Mouse (Mus musculus) heart, embryonic 11.5 days (tissue): Measurements from ENCODE around the gene Btbd9. TPM values are rescaled to one million over a fixed set of nuclear protein-coding genes. Genes with fewer than 3 reads are reported as not detected.
A peak's percentile ranks its signal among the peaks of the same experiment; 100 is the strongest.

Source experiments
- ATAC-seq: fragments of 200-750 bp; cut with Nextera tagmentation; replicated peaks from 2 replicates; pipeline ENCODE4 v1.8.0; 2017; ENCODE audit warnings: moderate library complexity; ENCODE audit not compliant: insufficient number of reproducible peaks, low FRiP score, low TSS enrichment
- H3K27ac ChIP-seq: fragments of 300-500 bp; sonication (generic); 2 replicates; pipeline ENCODE4 v1.5.1; 2014; ENCODE audit warnings: mild to moderate bottlenecking, low read depth, low read length
- H3K27me3 ChIP-seq: fragments of 300-500 bp; sonication (generic); 2 replicates; pipeline ENCODE4 v1.6.1; 2014; ENCODE audit warnings: mild to moderate bottlenecking, low read length, mixed read lengths; ENCODE audit not compliant: control insufficient read depth, insufficient read depth
- H3K36me3 ChIP-seq: fragments of 300-500 bp; sonication (generic); 2 replicates; pipeline ENCODE4 v1.6.1; 2014; ENCODE audit warnings: mild to moderate bottlenecking, low read length, moderate library complexity, mixed read lengths; ENCODE audit not compliant: control insufficient read depth, insufficient read depth
- H3K4me1 ChIP-seq: fragments of 300-500 bp; sonication (generic); 2 replicates; pipeline ENCODE4 v1.6.1; 2014; ENCODE audit warnings: low read length; ENCODE audit not compliant: control insufficient read depth, insufficient read depth
- H3K4me2 ChIP-seq: fragments of 300-500 bp; sonication (generic); 2 replicates; pipeline ENCODE4 v1.6.1; 2014; ENCODE audit warnings: mild to moderate bottlenecking, moderate library complexity
- H3K4me3 ChIP-seq: fragments of 300-500 bp; sonication (generic); 2 replicates; pipeline ENCODE4 v1.5.1; 2014; ENCODE audit warnings: low read depth, low read length
- H3K9ac ChIP-seq: fragments of 300-500 bp; sonication (generic); 2 replicates; pipeline ENCODE4 v1.6.1; 2014; ENCODE audit warnings: mild to moderate bottlenecking, low read depth, low read length, moderate library complexity
- H3K9me3 ChIP-seq: fragments of 300-500 bp; sonication (generic); replicated peaks from 2 replicates; pipeline ENCODE4 v1.6.1; 2016; ENCODE audit warnings: low read length; ENCODE audit not compliant: control insufficient read depth
- WGBS: fragments of 180-500 bp; shearing (Covaris S2); extraction: QIAGEN DNeasy Blood & Tissue Kit; methylation state at CpG from one replicate; pipeline ENCODE4 v1.1.7; 2014; ENCODE audit not compliant: insufficient replicate concordance; 5-methylcytosine and 5-hydroxymethylcytosine counted together
- polyA plus RNA-seq: library from polyadenylated mRNA; unstranded; fragments of >200 nt; fragmentation: Nextera tagmentation; extraction: Ambion mirVana; gene quantifications from 2 replicates; pipeline ENCODE4 v1.2.1, GENCODE M21; 2014

Gene Btbd9
- polyA plus RNA-seq, 1 experiment from 2014 or later: 41.9 TPM

DNA sequence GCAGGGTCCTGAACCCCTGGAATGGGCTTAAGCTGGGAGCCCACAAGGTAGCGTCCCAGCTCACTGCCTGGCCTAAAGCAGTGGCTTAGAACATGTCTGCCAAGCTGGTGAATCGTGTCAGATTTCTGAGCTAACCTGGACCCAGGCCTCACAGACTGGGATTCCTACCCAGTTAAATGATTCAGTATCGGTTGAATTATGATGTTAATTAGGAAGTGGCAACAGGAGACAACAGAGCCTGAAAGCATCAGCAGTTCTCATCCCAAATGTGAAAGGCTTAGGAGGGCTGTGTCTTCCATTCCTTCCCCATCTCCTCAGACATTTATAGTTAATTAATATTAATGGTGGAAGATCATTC is 314.3 kb downstream of the Btbd9 start:
- Histone ChIP-seq H3K9ac (no peak overlapping the region), H3K27me3 (no peaks in the 10 kb centered on the region), H3K4me1 (peaks cover 9% of the 10 kb centered on the region; the same call in 1 of the 2 replicates), H3K27ac (no peak overlapping the region), H3K4me2 (no peak overlapping the region), H3K36me3 (no peaks in the 10 kb centered on the region), H3K9me3 (no peaks in the 10 kb centered on the region), H3K4me3 (no peak overlapping the region)
- ATAC-seq: no peak
- 88% methylated on average over 3 of the region's 3 CpGs for WGBS

DNA sequence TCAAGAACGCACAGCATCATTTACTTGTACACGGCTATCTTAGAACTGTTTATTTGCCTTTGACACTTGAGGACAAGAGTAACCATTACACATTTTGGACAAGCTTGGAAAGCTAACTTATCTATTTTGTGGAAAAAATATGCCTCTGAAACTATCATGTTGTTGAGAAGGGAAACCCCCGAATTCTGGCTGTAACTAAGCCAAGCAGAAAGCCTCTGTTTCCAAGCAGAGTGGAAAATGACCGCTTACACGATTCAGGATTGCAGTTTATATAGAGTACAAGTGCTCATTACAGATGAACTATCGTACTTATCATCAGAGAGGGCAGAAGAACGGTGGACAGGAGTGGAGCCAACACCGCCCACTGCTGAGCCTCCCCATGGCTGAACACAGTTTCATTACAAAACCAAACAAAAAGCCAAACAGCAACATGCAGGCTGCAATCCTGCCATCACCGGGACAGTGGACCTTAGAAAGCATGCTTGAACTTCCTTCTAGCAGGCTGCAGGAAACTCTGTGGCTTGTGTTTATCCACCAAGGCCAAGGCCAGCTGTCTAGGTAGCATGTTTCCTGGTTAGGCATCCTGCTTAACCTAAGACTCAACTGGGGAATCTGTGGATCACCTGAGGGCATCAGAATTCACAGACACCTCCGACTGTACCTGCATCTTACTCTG is 314.8 kb downstream of the Btbd9 start:
- no peak for ATAC-seq
- no peaks in the 10 kb centered on the region for H3K36me3 ChIP-seq
- 70% methylated on average over 10 of the region's 10 CpGs for WGBS
- H3K9me3 ChIP-seq: no peaks in the 10 kb centered on the region
- no peak overlapping the region for H3K9ac ChIP-seq
- no peak overlapping the region for H3K4me3 ChIP-seq
- no peak overlapping the region for H3K27ac ChIP-seq
- H3K27me3 ChIP-seq: no peaks in the 10 kb centered on the region
- H3K4me2 ChIP-seq: no peak overlapping the region
- peaks cover 14% of the 10 kb centered on the region for H3K4me1 ChIP-seq

DNA sequence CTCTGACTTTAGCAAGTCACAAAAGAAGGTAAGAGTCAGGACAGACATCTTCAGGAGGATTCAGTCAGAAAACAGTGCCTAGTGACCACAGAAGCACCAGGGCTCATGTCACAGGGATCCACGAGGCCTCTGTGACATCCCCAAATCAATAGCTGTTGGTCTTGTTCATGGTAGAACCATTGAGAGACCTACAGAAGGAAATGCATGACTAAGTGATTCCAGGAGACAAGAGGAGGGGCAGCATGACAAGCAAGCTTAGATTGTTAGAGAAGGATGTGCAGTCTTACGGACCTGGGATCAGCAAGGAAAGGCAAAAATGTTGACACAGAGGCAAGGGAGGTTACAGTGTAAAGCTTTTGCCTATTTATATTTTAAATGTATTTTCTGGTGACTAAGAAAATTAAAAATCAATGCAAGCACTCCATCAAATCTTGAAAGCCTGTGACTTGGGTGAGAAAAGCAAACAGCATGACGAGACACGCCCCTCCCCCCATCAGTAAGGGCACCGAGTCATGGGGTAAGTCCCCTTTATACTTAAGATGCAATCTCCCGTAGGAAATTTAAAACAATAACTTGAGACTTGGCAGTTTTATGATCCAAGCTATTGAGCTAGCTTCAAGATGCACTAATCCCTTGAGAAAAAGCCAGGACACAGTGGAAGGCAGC is 315.5 kb downstream of the Btbd9 start:
- H3K36me3 ChIP-seq: no peaks in the 10 kb centered on the region
- peaks cover 20% of the 10 kb centered on the region for H3K4me1 ChIP-seq
- no peak overlapping the region for H3K27ac ChIP-seq
- no peak overlapping the region for H3K4me2 ChIP-seq
- WGBS: 69% methylated on average over 6 of the region's 6 CpGs
- H3K27me3 ChIP-seq: no peaks in the 10 kb centered on the region
- ATAC-seq: no peak
- H3K9ac ChIP-seq: no peak overlapping the region
- H3K4me3 ChIP-seq: no peak overlapping the region
- H3K9me3 ChIP-seq: no peaks in the 10 kb centered on the region

DNA sequence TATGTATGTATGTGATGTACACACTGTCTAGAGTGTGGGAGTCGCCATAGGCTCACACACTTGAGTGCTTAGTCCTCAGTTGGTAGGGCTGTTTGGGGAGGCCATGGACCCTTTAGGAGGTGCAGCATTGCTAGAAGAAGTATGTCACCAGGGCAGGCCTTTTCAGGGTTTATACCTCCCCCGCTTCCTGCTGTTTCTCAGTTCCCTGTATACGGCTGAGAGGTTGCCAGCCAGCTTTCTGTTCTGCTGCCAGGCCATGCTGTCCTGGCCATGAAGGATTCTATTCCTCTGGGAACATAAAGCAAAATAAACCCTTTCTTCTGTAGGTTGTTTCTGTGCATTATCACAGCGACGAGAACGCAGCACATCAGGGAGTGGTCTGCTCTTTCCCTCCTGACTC is 316.4 kb downstream of the Btbd9 start:
- Histone ChIP-seq H3K9me3 (no peaks in the 10 kb centered on the region), H3K4me1 (peaks cover 24% of the 10 kb centered on the region), H3K9ac (no peak overlapping the region), H3K36me3 (no peaks in the 10 kb centered on the region), H3K4me3 (no peak overlapping the region), H3K27ac (no peak overlapping the region), H3K27me3 (no peaks in the 10 kb centered on the region), H3K4me2 (no peak overlapping the region)
- no peak for ATAC-seq
- WGBS: 61% methylated on average over 6 of the region's 6 CpGs

DNA sequence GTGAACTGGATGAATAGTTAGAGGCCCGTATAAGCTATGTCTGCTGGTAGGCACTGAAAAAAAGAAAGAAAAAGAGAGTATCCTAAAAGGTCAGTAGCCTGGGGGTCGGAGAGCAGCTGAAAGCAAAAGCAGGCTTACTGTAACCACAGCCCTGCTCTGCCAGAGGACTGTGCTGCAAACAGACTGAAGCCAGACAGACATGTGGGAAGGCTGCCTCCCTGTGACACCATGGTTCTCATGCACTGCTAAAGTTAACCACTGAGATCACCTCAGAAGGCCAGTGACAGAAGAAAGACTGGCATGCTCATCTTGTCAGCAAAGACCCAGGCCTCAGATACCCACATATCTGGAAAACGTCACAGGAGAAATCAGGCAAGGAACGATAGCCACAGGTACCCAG is 317.8 kb downstream of the Btbd9 start:
- 49% methylated on average over 4 of the region's 4 CpGs for WGBS
- no peaks in the 10 kb centered on the region for H3K27me3 ChIP-seq
- no peak overlapping the region for H3K4me3 ChIP-seq
- H3K36me3 ChIP-seq: no peaks in the 10 kb centered on the region
- no peaks in the 10 kb centered on the region for H3K9me3 ChIP-seq
- ATAC-seq: no peak
- no peak overlapping the region for H3K4me2 ChIP-seq
- H3K4me1 ChIP-seq: peaks cover 32% of the 10 kb centered on the region
- no peak overlapping the region for H3K27ac ChIP-seq
- H3K9ac ChIP-seq: no peak overlapping the region

- WGBS: 61% methylated on average over 8 of the region's 8 CpGs
- ATAC-seq: no peak
- no peak overlapping the region for H3K4me3 ChIP-seq
- 0 out of 2 replicates have a peak overlapping the region, but pooled peaks have one; percentile 25 for H3K27ac ChIP-seq
- no peaks in the 10 kb centered on the region for H3K9me3 ChIP-seq
- H3K9ac ChIP-seq: 0 out of 2 replicates have a peak overlapping the region, but pooled peaks have one; percentile 11
- H3K36me3 ChIP-seq: no peaks in the 10 kb centered on the region
- H3K4me1 ChIP-seq: peaks cover 32% of the 10 kb centered on the region
- H3K4me2 ChIP-seq: no peak overlapping the region
- H3K27me3 ChIP-seq: no peaks in the 10 kb centered on the region
These were observed 320.2 kb downstream of the Btbd9 start for GRCm38 (mm10) chr17:30255928-30256560.

DNA sequence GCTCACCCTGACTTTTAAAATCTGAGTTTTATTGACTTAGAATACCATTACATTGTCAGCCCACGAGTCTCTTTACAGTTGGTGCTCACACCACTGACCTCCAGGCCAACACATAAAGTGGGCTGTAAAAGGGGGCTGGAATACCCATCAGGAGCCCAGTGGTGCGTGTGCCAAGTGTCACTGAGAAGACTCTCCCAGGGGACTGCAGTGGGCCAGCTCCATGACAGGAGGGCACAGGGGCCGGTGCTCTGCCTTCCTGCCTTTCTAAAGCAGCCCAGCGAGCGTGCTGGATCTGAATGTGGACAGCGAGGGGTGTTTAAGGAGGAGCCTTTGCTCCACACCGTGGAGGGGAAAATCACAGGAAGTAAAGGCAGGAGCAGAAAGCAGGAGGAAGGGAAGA is 322.4 kb downstream of the Btbd9 start:
- no peaks in the 10 kb centered on the region for H3K36me3 ChIP-seq
- ATAC-seq: no peak
- H3K4me1 ChIP-seq: peaks cover 34% of the 10 kb centered on the region
- no peak overlapping the region for H3K9ac ChIP-seq
- H3K27ac ChIP-seq: no peak overlapping the region
- no peak overlapping the region for H3K4me3 ChIP-seq
- H3K27me3 ChIP-seq: no peaks in the 10 kb centered on the region
- no peak overlapping the region for H3K4me2 ChIP-seq
- WGBS: 58% methylated on average over 7 of the region's 7 CpGs
- H3K9me3 ChIP-seq: no peaks in the 10 kb centered on the region

- ATAC-seq: no peak
- Histone ChIP-seq H3K4me3 (no peak overlapping the region), H3K9me3 (no peaks in the 10 kb centered on the region), H3K4me1 (peaks cover 31% of the 10 kb centered on the region), H3K9ac (no peak overlapping the region), H3K36me3 (no peaks in the 10 kb centered on the region), H3K27ac (no peak overlapping the region), H3K27me3 (no peaks in the 10 kb centered on the region), H3K4me2 (no peak overlapping the region)
- 79% methylated on average over 5 of the region's 5 CpGs for WGBS
These were observed 323.3 kb downstream of the Btbd9 start for GRCm38 (mm10) chr17:30253028-30253427.
